Mouse (Mus musculus): ENCODE measurements around the gene Ccr10. TPM values are rescaled to one million over a fixed set of nuclear protein-coding genes. Genes with fewer than 3 reads are reported as not detected.

The Ccr10 gene
- polyA plus RNA-seq, 1 experiment from 2014 or later, result 0.13 TPM

- DNase-seq (ENCODE audit: low spot score) (peak; percentile 74), ATAC-seq (ENCODE audit: insufficient number of reproducible peaks, low FRiP score, low TSS enrichment, low read depth) (no peak)
- Histone ChIP-seq H3K4me3 (ENCODE audit: low read depth, low read length) (peak overlapping the region; percentile 2; the same call in 1 of the 2 replicates), H3K27me3 (ENCODE audit: control insufficient read depth, insufficient read depth, low read length) (peaks cover 56% of the 10 kb centered on the region), H3K27ac (replicated peaks; ENCODE audit: low read depth, low read length) (no peak overlapping the region), H3K9ac (ENCODE audit: low read length) (no peak overlapping the region), H3K36me3 (ENCODE audit: control insufficient read depth, insufficient read depth, low read length) (no peaks in the 10 kb centered on the region), H3K4me1 (ENCODE audit: control insufficient read depth, insufficient read depth, low read length) (peaks cover 19% of the 10 kb centered on the region), H3K4me2 (ENCODE audit: low read depth, severe bottlenecking) (no peak overlapping the region; the same call in 1 of the 2 replicates), H3K9me3 (ENCODE audit: control insufficient read depth, low read length) (no peaks in the 10 kb centered on the region)
- WGBS, result 26% methylated on average over 22 of the region's 22 CpGs
Measured at GRCm38 (mm10) chr11:101176933-101177773, 1.9 kb upstream of the Ccr10 start.

- H3K4me3 ChIP-seq (ENCODE audit: low read depth, low read length), result peak overlapping the region; percentile 16
- peaks cover 25% of the 10 kb centered on the region for H3K4me1 ChIP-seq (ENCODE audit: control insufficient read depth, insufficient read depth, low read length)
- peaks cover 56% of the 10 kb centered on the region for H3K27me3 ChIP-seq (ENCODE audit: control insufficient read depth, insufficient read depth, low read length)
- H3K9me3 ChIP-seq (ENCODE audit: control insufficient read depth, low read length), result no peaks in the 10 kb centered on the region
- H3K9ac ChIP-seq (ENCODE audit: low read length), result no peak overlapping the region
- WGBS, result under 1% methylated on average over 25 of the region's 25 CpGs
- peak overlapping the region; percentile 33 for H3K4me2 ChIP-seq (ENCODE audit: low read depth, severe bottlenecking)
- H3K27ac ChIP-seq (replicated peaks; ENCODE audit: low read depth, low read length), result no peak overlapping the region
- no peaks in the 10 kb centered on the region for H3K36me3 ChIP-seq (ENCODE audit: control insufficient read depth, insufficient read depth, low read length)
- ATAC-seq (ENCODE audit: insufficient number of reproducible peaks, low FRiP score, low TSS enrichment, low read depth), result no peak
- DNase-seq (ENCODE audit: low spot score), result peak; percentile 54
Measured at GRCm38 (mm10) chr11:101176117-101176691, 961 bp upstream of the Ccr10 start.

GRCm38 (mm10) chr11:101175636-101176116 is 433 bp upstream of the Ccr10 start:
- DNase-seq (ENCODE audit: low spot score), result no peak
- WGBS, result 9% methylated on average over 11 of the region's 11 CpGs

GRCm38 (mm10) chr11:101174389-101174745 is 876 bp downstream of the Ccr10 start:
- Histone ChIP-seq H3K4me1 (ENCODE audit: control insufficient read depth, insufficient read depth, low read length) (peaks cover 36% of the 10 kb centered on the region), H3K4me3 (ENCODE audit: low read depth, low read length) (peak overlapping the region; percentile 23), H3K4me2 (ENCODE audit: low read depth, severe bottlenecking) (peak overlapping the region; percentile 53), H3K27ac (replicated peaks; ENCODE audit: low read depth, low read length) (no peak overlapping the region), H3K9me3 (ENCODE audit: control insufficient read depth, low read length) (no peaks in the 10 kb centered on the region), H3K36me3 (ENCODE audit: control insufficient read depth, insufficient read depth, low read length) (no peaks in the 10 kb centered on the region), H3K9ac (ENCODE audit: low read length) (no peak overlapping the region), H3K27me3 (ENCODE audit: control insufficient read depth, insufficient read depth, low read length) (peaks cover 72% of the 10 kb centered on the region)
- WGBS, result 27% methylated on average over 9 of the region's 9 CpGs
- no peak for ATAC-seq (ENCODE audit: insufficient number of reproducible peaks, low FRiP score, low TSS enrichment, low read depth)
- no peak for DNase-seq (ENCODE audit: low spot score)

More at GRCm38 (mm10) chr11:101175636-101176116, 433 bp upstream of the Ccr10 start:
- H3K9ac ChIP-seq (ENCODE audit: low read length), result no peak overlapping the region
- peak overlapping the region; percentile 16 for H3K4me3 ChIP-seq (ENCODE audit: low read depth, low read length)
- peaks cover 59% of the 10 kb centered on the region for H3K27me3 ChIP-seq (ENCODE audit: control insufficient read depth, insufficient read depth, low read length)
- no peaks in the 10 kb centered on the region for H3K36me3 ChIP-seq (ENCODE audit: control insufficient read depth, insufficient read depth, low read length)
- peaks cover 26% of the 10 kb centered on the region for H3K4me1 ChIP-seq (ENCODE audit: control insufficient read depth, insufficient read depth, low read length)
- ATAC-seq (ENCODE audit: insufficient number of reproducible peaks, low FRiP score, low TSS enrichment, low read depth), result no peak
- H3K27ac ChIP-seq (replicated peaks; ENCODE audit: low read depth, low read length), result no peak overlapping the region
- peak overlapping the region; percentile 33; the same call in 1 of the 2 replicates for H3K4me2 ChIP-seq (ENCODE audit: low read depth, severe bottlenecking)
- H3K9me3 ChIP-seq (ENCODE audit: control insufficient read depth, low read length), result no peaks in the 10 kb centered on the region

- H3K9me3 ChIP-seq (ENCODE audit: control insufficient read depth, low read length), result no peaks in the 10 kb centered on the region
- peak overlapping the region; percentile 23 for H3K4me3 ChIP-seq (ENCODE audit: low read depth, low read length)
- no peak overlapping the region for H3K27ac ChIP-seq (replicated peaks; ENCODE audit: low read depth, low read length)
- peak; percentile 87 for DNase-seq (ENCODE audit: low spot score)
- H3K27me3 ChIP-seq (ENCODE audit: control insufficient read depth, insufficient read depth, low read length), result peaks cover 77% of the 10 kb centered on the region
- H3K4me2 ChIP-seq (ENCODE audit: low read depth, severe bottlenecking), result peak overlapping the region; percentile 53
- peak; percentile 49; the same call in 1 of the 2 replicates for ATAC-seq (ENCODE audit: insufficient number of reproducible peaks, low FRiP score, low TSS enrichment, low read depth)
- WGBS, result 1% methylated on average over 61 of the region's 61 CpGs
- peaks cover 36% of the 10 kb centered on the region for H3K4me1 ChIP-seq (ENCODE audit: control insufficient read depth, insufficient read depth, low read length)
- H3K9ac ChIP-seq (ENCODE audit: low read length), result peak overlapping the region; percentile 43
- no peaks in the 10 kb centered on the region for H3K36me3 ChIP-seq (ENCODE audit: control insufficient read depth, insufficient read depth, low read length)
Measured at GRCm38 (mm10) chr11:101173631-101174388, 1.4 kb downstream of the Ccr10 start.

GRCm38 (mm10) chr11:101173112-101173511 is 2.1 kb downstream of the Ccr10 start:
- H3K4me1 ChIP-seq (ENCODE audit: control insufficient read depth, insufficient read depth, low read length), result peaks cover 36% of the 10 kb centered on the region

GRCm38 (mm10) chr11:101172434-101172815 is 2.8 kb downstream of the Ccr10 start:
- DNase-seq (ENCODE audit: low spot score) (no peak), ATAC-seq (ENCODE audit: insufficient number of reproducible peaks, low FRiP score, low TSS enrichment, low read depth) (no peak)
- H3K9ac ChIP-seq (ENCODE audit: low read length), result 0 out of 2 replicates have a peak overlapping the region, but pooled peaks have one; percentile 13
- no peaks in the 10 kb centered on the region; the same call in 1 of the 2 replicates for H3K36me3 ChIP-seq (ENCODE audit: control insufficient read depth, insufficient read depth, low read length)
- peaks cover 83% of the 10 kb centered on the region for H3K27me3 ChIP-seq (ENCODE audit: control insufficient read depth, insufficient read depth, low read length)
- peak overlapping the region; percentile 94 for H3K4me2 ChIP-seq (ENCODE audit: low read depth, severe bottlenecking)
- H3K4me1 ChIP-seq (ENCODE audit: control insufficient read depth, insufficient read depth, low read length), result peaks cover 36% of the 10 kb centered on the region
- no peak overlapping the region for H3K27ac ChIP-seq (replicated peaks; ENCODE audit: low read depth, low read length)
- H3K9me3 ChIP-seq (ENCODE audit: control insufficient read depth, low read length), result no peaks in the 10 kb centered on the region
- H3K4me3 ChIP-seq (ENCODE audit: low read depth, low read length), result peak overlapping the region; percentile 39
- 9% methylated on average over 5 of the region's 5 CpGs for WGBS

More at GRCm38 (mm10) chr11:101173112-101173511, 2.1 kb downstream of the Ccr10 start:
- H3K9me3 ChIP-seq (ENCODE audit: control insufficient read depth, low read length), result no peaks in the 10 kb centered on the region
- peak overlapping the region; percentile 43; the same call in 1 of the 2 replicates for H3K9ac ChIP-seq (ENCODE audit: low read length)
- no peak overlapping the region for H3K27ac ChIP-seq (replicated peaks; ENCODE audit: low read depth, low read length)
- H3K27me3 ChIP-seq (ENCODE audit: control insufficient read depth, insufficient read depth, low read length), result peaks cover 82% of the 10 kb centered on the region
- H3K36me3 ChIP-seq (ENCODE audit: control insufficient read depth, insufficient read depth, low read length), result no peaks in the 10 kb centered on the region; the same call in 1 of the 2 replicates
- peak overlapping the region; percentile 53; the same call in 1 of the 2 replicates for H3K4me2 ChIP-seq (ENCODE audit: low read depth, severe bottlenecking)
- DNase-seq (ENCODE audit: low spot score), result no peak
- ATAC-seq (ENCODE audit: insufficient number of reproducible peaks, low FRiP score, low TSS enrichment, low read depth), result no peak
- 6% methylated on average over 11 of the region's 11 CpGs for WGBS
- H3K4me3 ChIP-seq (ENCODE audit: low read depth, low read length), result peak overlapping the region; percentile 23
